ENCODE assay signal across 21 mouse cellular contexts in the genomic region with DNA sequence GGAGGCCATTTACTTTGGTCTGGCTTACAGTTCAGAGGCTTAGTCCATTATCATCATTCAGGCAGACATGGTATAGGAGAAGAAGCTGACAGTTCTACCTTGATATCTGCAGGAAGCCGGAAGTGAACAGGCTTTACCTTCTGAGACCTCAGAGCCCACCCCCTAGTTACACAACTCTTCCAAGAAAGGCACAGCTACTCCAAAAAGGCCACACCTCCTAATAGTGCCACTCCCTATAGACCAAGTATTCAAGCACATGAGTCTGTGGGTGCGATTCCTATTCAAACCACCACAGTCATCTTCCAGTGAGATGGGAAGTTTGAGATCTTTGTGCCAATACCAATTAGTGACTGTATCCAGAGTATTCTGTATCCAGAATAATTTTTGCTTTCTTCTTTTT. TPM values are rescaled to one million over a fixed set of nuclear protein-coding genes. Genes with fewer than 3 reads are reported as not detected.
DNase-seq lines count a peak whose midpoint lies in the region; ATAC-seq and TF ChIP-seq lines count a peak whose summit lies in the region.
"Had no signal": no experiment of that assay in that cellular context is flagged by ENCODE, and none has a peak within 500 bp of the region (broad histone marks: within the 10 kb centered on the region; RNA-seq: fewer than 3 reads in every experiment).

No protein-coding gene starts in this region.

- no peak overlapping the region for H3K9ac ChIP-seq in forebrain, embryonic 15.5 days (replicated peaks)
- no peak overlapping the region for H3K9ac ChIP-seq in lung, postnatal 0 days (replicated peaks; ENCODE audit: low read depth)
- H3K9ac ChIP-seq: forebrain, embryonic 12.5 days; heart, embryonic 13.5 days; hindbrain, embryonic 12.5 days; hindbrain, embryonic 15.5 days had no signal

- H3K4me3 ChIP-seq in forebrain, embryonic 15.5 days = no peak overlapping the region
- no peak overlapping the region for H3K4me3 ChIP-seq in forebrain, embryonic 10.5 days
- no peak overlapping the region for H3K4me3 ChIP-seq in lung, postnatal 0 days (ENCODE audit: low read depth, low read length)
- no peak overlapping the region for H3K4me3 ChIP-seq in hindbrain, embryonic 10.5 days
- H3K4me3 ChIP-seq: forebrain, embryonic 12.5 days; heart, embryonic 13.5 days; hindbrain, embryonic 12.5 days; hindbrain, embryonic 15.5 days had no signal

- H3K36me3 ChIP-seq in forebrain, embryonic 15.5 days = no peaks in the 10 kb centered on the region
- no peaks in the 10 kb centered on the region for H3K36me3 ChIP-seq in forebrain, embryonic 10.5 days (replicated peaks)
- no peaks in the 10 kb centered on the region for H3K36me3 ChIP-seq in lung, postnatal 0 days (ENCODE audit: insufficient read depth, low read length)
- no peaks in the 10 kb centered on the region for H3K36me3 ChIP-seq in hindbrain, embryonic 10.5 days
- H3K36me3 ChIP-seq: forebrain, embryonic 12.5 days; heart, embryonic 13.5 days; hindbrain, embryonic 12.5 days; hindbrain, embryonic 15.5 days had no signal

- TF ChIP-seq EP300 in lung, postnatal 0 days (IDR thresholded peaks at IDR 0.05) = no peak

- no peaks in the 10 kb centered on the region for H3K27me3 ChIP-seq in forebrain, embryonic 15.5 days
- H3K27me3 ChIP-seq in forebrain, embryonic 10.5 days (ENCODE audit: poor library complexity, severe bottlenecking) = no peaks in the 10 kb centered on the region
- H3K27me3 ChIP-seq in lung, postnatal 0 days (replicated peaks; ENCODE audit: insufficient read depth, low read length) = no peaks in the 10 kb centered on the region
- H3K27me3 ChIP-seq in hindbrain, embryonic 10.5 days (ENCODE audit: insufficient read depth, poor library complexity, severe bottlenecking) = no peaks in the 10 kb centered on the region
- H3K27me3 ChIP-seq: forebrain, embryonic 12.5 days; heart, embryonic 13.5 days; hindbrain, embryonic 12.5 days; hindbrain, embryonic 15.5 days had no signal

- no peaks in the 10 kb centered on the region for H3K9me3 ChIP-seq in forebrain, embryonic 15.5 days
- H3K9me3 ChIP-seq in forebrain, embryonic 10.5 days = no peaks in the 10 kb centered on the region
- no peaks in the 10 kb centered on the region for H3K9me3 ChIP-seq in lung, postnatal 0 days (ENCODE audit: low read length)
- H3K9me3 ChIP-seq in hindbrain, embryonic 10.5 days = no peaks in the 10 kb centered on the region
- H3K9me3 ChIP-seq: forebrain, embryonic 12.5 days; heart, embryonic 13.5 days; hindbrain, embryonic 12.5 days; hindbrain, embryonic 15.5 days had no signal

- peaks cover 16% of the 10 kb centered on the region for H3K4me1 ChIP-seq in forebrain, embryonic 15.5 days
- no peaks in the 10 kb centered on the region for H3K4me1 ChIP-seq in forebrain, embryonic 10.5 days
- H3K4me1 ChIP-seq in lung, postnatal 0 days (ENCODE audit: insufficient read depth, low read depth, low read length) = no peaks in the 10 kb centered on the region
- H3K4me1 ChIP-seq in hindbrain, embryonic 10.5 days (replicated peaks) = 0 out of 2 replicates have a peak, but pooled peaks cover 3% of the 10 kb centered on the region
- H3K4me1 ChIP-seq: forebrain, embryonic 12.5 days; heart, embryonic 13.5 days; hindbrain, embryonic 12.5 days had no signal

- peak; percentile 57; the same call in 1 of the 2 replicates for ATAC-seq in forebrain, embryonic 15.5 days (replicated peaks)
- no peak for ATAC-seq in lung, postnatal 0 days
- ATAC-seq: intestine, postnatal 0 days had no signal

- no peak for DNase-seq in forebrain, embryonic 10.5 days (ENCODE audit: extremely low spot score, low spot score)
- DNase-seq in lung, postnatal 0 days (ENCODE audit: low spot score) = peak; percentile 5
- DNase-seq in lung, postnatal 14 days = no peak
- peak; percentile 36 for DNase-seq in ZHBTc4 (ENCODE audit: low read depth, low spot score)
- no peak for DNase-seq in hindbrain, embryonic 10.5 days (ENCODE audit: low spot score)
- DNase-seq: adrenal gland, adult 8-10 months; adrenal gland, postnatal 25 days; cerebellum, adult 11-12 months; cerebellum, adult 8-10 months; cerebellum, postnatal 14 days; gastrocnemius, postnatal 25 days; heart, adult 18-20 months; heart, postnatal 14 days; heart, postnatal 4 days; kidney, adult 2 months had no signal

- H3K4me2 ChIP-seq in forebrain, embryonic 15.5 days (replicated peaks) = no peak overlapping the region
- H3K4me2 ChIP-seq in lung, postnatal 0 days (replicated peaks; ENCODE audit: low read depth, low read length) = no peak overlapping the region
- H3K4me2 ChIP-seq: forebrain, embryonic 12.5 days; heart, embryonic 13.5 days; hindbrain, embryonic 12.5 days; hindbrain, embryonic 15.5 days had no signal

- no peak for TF ChIP-seq CTCF in lung, postnatal 0 days (IDR thresholded peaks at IDR 0.05)

- WGBS in forebrain, embryonic 15.5 days = 87% methylated on average over 2 of the region's 2 CpGs
- 94% methylated on average over 2 of the region's 2 CpGs for WGBS in forebrain, embryonic 10.5 days
- WGBS in lung, postnatal 0 days = 74% methylated on average over 2 of the region's 2 CpGs
- WGBS in hindbrain, embryonic 10.5 days = 93% methylated on average over 2 of the region's 2 CpGs

- no peak overlapping the region for H3K27ac ChIP-seq in forebrain, embryonic 15.5 days (replicated peaks)
- no peak overlapping the region for H3K27ac ChIP-seq in forebrain, embryonic 10.5 days
- no peak overlapping the region for H3K27ac ChIP-seq in lung, postnatal 0 days (ENCODE audit: low read length)
- no peak overlapping the region for H3K27ac ChIP-seq in hindbrain, embryonic 10.5 days
- H3K27ac ChIP-seq: forebrain, embryonic 12.5 days; heart, embryonic 13.5 days; hindbrain, embryonic 12.5 days; hindbrain, embryonic 15.5 days had no signal

RNA-seq across cellular contexts. Expression of a gene that starts 28.8 kb away (rescaled TPM):
- 83.3 and 83.6 TPM in 2 replicates for polyA plus RNA-seq in forebrain, embryonic 15.5 days (2015; fragmentation: Nextera tagmentation; extraction: Ambion mirVana)
- polyA plus RNA-seq in forebrain, embryonic 10.5 days (2016; fragmentation: Nextera tagmentation; extraction: Ambion mirVana) = 23.4 and 25.3 TPM in 2 replicates
- polyA plus RNA-seq in lung, postnatal 0 days (2015; fragmentation: Nextera tagmentation; extraction: Ambion mirVana) = 4.3 and 5.0 TPM in 2 replicates
- polyA plus RNA-seq in hindbrain, embryonic 10.5 days (2016; fragmentation: Nextera tagmentation; extraction: Ambion mirVana) = 26.0 and 26.7 TPM in 2 replicates

Comparison
In these comparisons a context has a peak if more than half of its experiments do, and no peak if none do; other contexts are left out.
1. DNase-seq: peak in lung, postnatal 0 days (single experiment) and ZHBTc4 (single experiment); none in forebrain, embryonic 10.5 days (single experiment), lung, postnatal 14 days (single experiment) and hindbrain, embryonic 10.5 days (single experiment).